8 mouse cellular contexts compared by ENCODE assay signal in the genomic region with DNA sequence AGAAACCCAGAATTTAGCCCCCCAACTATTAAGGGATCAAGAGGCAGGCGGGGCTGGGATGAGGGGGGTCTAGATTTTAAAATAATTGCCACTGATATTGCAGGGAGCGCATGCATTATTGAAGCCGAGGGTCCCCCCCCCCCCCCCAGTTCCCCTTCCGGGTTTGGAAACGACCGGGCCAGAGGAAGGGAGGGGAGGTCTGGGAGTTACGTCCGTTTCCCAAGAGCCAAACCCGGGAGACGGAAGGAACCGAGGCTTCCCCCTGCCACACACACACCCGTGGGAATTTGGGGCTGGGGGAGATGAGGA. TPM values are rescaled to one million over a fixed set of nuclear protein-coding genes. Genes with fewer than 3 reads are reported as not detected.
A peak's percentile ranks its signal among the peaks of the same experiment; 100 is the strongest.
DNase-seq lines count a peak whose midpoint lies in the region; ATAC-seq and TF ChIP-seq lines count a peak whose summit lies in the region.

No protein-coding gene starts in this region.

- H3K27ac ChIP-seq in kidney, postnatal 0 days, result peak overlapping the region; percentile 95
- H3K27ac ChIP-seq in embryonic facial prominence, embryonic 11.5 days (replicated peaks; ENCODE audit: low read depth, low read length), result peak overlapping the region; percentile 84
- peak overlapping the region; percentile 88 for H3K27ac ChIP-seq in intestine, embryonic 14.5 days (ENCODE audit: low read depth)
- H3K27ac ChIP-seq in midbrain, postnatal 0 days (ENCODE audit: low read depth, low read length), result peak overlapping the region; percentile 98

- H3K9ac ChIP-seq in kidney, postnatal 0 days (ENCODE audit: low read depth, low read length), result peak overlapping the region; percentile 82
- H3K9ac ChIP-seq in embryonic facial prominence, embryonic 11.5 days (replicated peaks; ENCODE audit: low read length), result peak overlapping the region; percentile 87
- peak overlapping the region; percentile 82 for H3K9ac ChIP-seq in intestine, embryonic 14.5 days (ENCODE audit: low read length)
- peak overlapping the region; percentile 95 for H3K9ac ChIP-seq in midbrain, postnatal 0 days (replicated peaks; ENCODE audit: low read length, poor library complexity, severe bottlenecking)

- peak overlapping the region; percentile 74 for H3K4me3 ChIP-seq in kidney, postnatal 0 days (replicated peaks; ENCODE audit: low read depth, low read length)
- peak overlapping the region; percentile 84 for H3K4me3 ChIP-seq in embryonic facial prominence, embryonic 11.5 days (ENCODE audit: low read depth, low read length)
- H3K4me3 ChIP-seq in intestine, embryonic 14.5 days (ENCODE audit: low read depth, low read length), result peak overlapping the region; percentile 84
- H3K4me3 ChIP-seq in midbrain, postnatal 0 days (ENCODE audit: low read depth, low read length), result peak overlapping the region; percentile 83

- WGBS in kidney, postnatal 0 days, result 0% methylated on average over 12 of the region's 12 CpGs
- WGBS in embryonic facial prominence, embryonic 11.5 days, result 0% methylated on average over 12 of the region's 12 CpGs
- 0% methylated on average over 10 of the region's 12 CpGs for WGBS in intestine, embryonic 14.5 days
- WGBS in midbrain, postnatal 0 days, result 0% methylated on average over 5 of the region's 12 CpGs

- peak overlapping the region; percentile 98 for H3K4me2 ChIP-seq in kidney, postnatal 0 days (ENCODE audit: low read length)
- H3K4me2 ChIP-seq in embryonic facial prominence, embryonic 11.5 days (ENCODE audit: low read depth, low read length), result peak overlapping the region; percentile 89
- H3K4me2 ChIP-seq in intestine, embryonic 14.5 days (ENCODE audit: low read length), result peak overlapping the region; percentile 83
- peak overlapping the region; percentile 91 for H3K4me2 ChIP-seq in midbrain, postnatal 0 days (ENCODE audit: low read depth, low read length, poor library complexity, severe bottlenecking)

- no peaks in the 10 kb centered on the region for H3K27me3 ChIP-seq in kidney, postnatal 0 days (ENCODE audit: insufficient read depth, low read length)
- no peaks in the 10 kb centered on the region for H3K27me3 ChIP-seq in embryonic facial prominence, embryonic 11.5 days (ENCODE audit: control insufficient read depth, insufficient read depth, low read length)
- H3K27me3 ChIP-seq in intestine, embryonic 14.5 days (replicated peaks; ENCODE audit: control insufficient read depth, insufficient read depth, low read length), result no peaks in the 10 kb centered on the region
- H3K27me3 ChIP-seq in midbrain, postnatal 0 days (ENCODE audit: insufficient read depth, low read length), result no peaks in the 10 kb centered on the region

- H3K9me3 ChIP-seq in kidney, postnatal 0 days (replicated peaks; ENCODE audit: low read length), result no peaks in the 10 kb centered on the region
- H3K9me3 ChIP-seq in embryonic facial prominence, embryonic 11.5 days (replicated peaks; ENCODE audit: control insufficient read depth, low read length), result no peaks in the 10 kb centered on the region
- H3K9me3 ChIP-seq in intestine, embryonic 14.5 days (ENCODE audit: control insufficient read depth, low read length), result no peaks in the 10 kb centered on the region
- H3K9me3 ChIP-seq in midbrain, postnatal 0 days (ENCODE audit: low read length), result no peaks in the 10 kb centered on the region

- H3K4me1 ChIP-seq in kidney, postnatal 0 days (replicated peaks; ENCODE audit: insufficient read depth, low read length), result peaks cover 7% of the 10 kb centered on the region; the same call in 1 of the 2 replicates
- peaks cover 3% of the 10 kb centered on the region; the same call in 1 of the 2 replicates for H3K4me1 ChIP-seq in embryonic facial prominence, embryonic 11.5 days (ENCODE audit: control insufficient read depth, insufficient read depth, low read length)
- H3K4me1 ChIP-seq in intestine, embryonic 14.5 days (replicated peaks; ENCODE audit: control insufficient read depth, insufficient read depth, low read length), result peaks cover 9% of the 10 kb centered on the region; the same call in 1 of the 2 replicates
- H3K4me1 ChIP-seq in midbrain, postnatal 0 days (ENCODE audit: insufficient read depth, low read length), result no peaks in the 10 kb centered on the region; the same call in 1 of the 2 replicates

- peaks cover 20% of the 10 kb centered on the region for H3K36me3 ChIP-seq in kidney, postnatal 0 days (ENCODE audit: insufficient read depth, low read length)
- H3K36me3 ChIP-seq in embryonic facial prominence, embryonic 11.5 days (replicated peaks; ENCODE audit: control insufficient read depth, insufficient read depth, low read depth, low read length), result peaks cover 15% of the 10 kb centered on the region
- H3K36me3 ChIP-seq in intestine, embryonic 14.5 days (ENCODE audit: control insufficient read depth, insufficient read depth, low read length), result peaks cover 25% of the 10 kb centered on the region
- peaks cover 20% of the 10 kb centered on the region for H3K36me3 ChIP-seq in midbrain, postnatal 0 days (ENCODE audit: insufficient read depth, low read length)

- no peak for TF ChIP-seq CTCF in kidney, postnatal 0 days (IDR thresholded peaks at IDR 0.05; ENCODE audit: low read depth)
- no peak for TF ChIP-seq CTCF in midbrain, postnatal 0 days (IDR thresholded peaks at IDR 0.05)

- no peak for DNase-seq in kidney, postnatal 0 days (ENCODE audit: low spot score)
- DNase-seq in kidney, postnatal 10 days, result no peak
- DNase-seq in embryonic facial prominence, embryonic 11.5 days (ENCODE audit: low spot score), result no peak
- no peak for DNase-seq in intestine, embryonic 14.5 days (ENCODE audit: low spot score)
- DNase-seq in midbrain, postnatal 0 days (ENCODE audit: low spot score), result no peak
- DNase-seq in gastrocnemius, adult 18-20 months (ENCODE audit: low spot score), result no peak
- no peak for DNase-seq in right cerebral cortex, postnatal 36 days (ENCODE audit: low spot score in 2 of 2)
- no peak for DNase-seq in ovary, adult 18-20 months (ENCODE audit: low spot score)

- ATAC-seq in kidney, postnatal 0 days (replicated peaks; ENCODE audit: low FRiP score, low read depth), result no peak; the same call in none of the 2 replicates
- no peak for ATAC-seq in embryonic facial prominence, embryonic 11.5 days (replicated peaks; ENCODE audit: insufficient number of reproducible peaks, low FRiP score, low TSS enrichment, low read depth)
- peak; percentile 19 for ATAC-seq in intestine, embryonic 14.5 days (replicated peaks; ENCODE audit: low FRiP score, low TSS enrichment, low read depth)
- ATAC-seq in midbrain, postnatal 0 days (ENCODE audit: low FRiP score), result no peak

RNA-seq across cellular contexts. Expression of a gene that starts 0.3 kb away (rescaled TPM):
- polyA plus RNA-seq in kidney, postnatal 0 days (2015; fragmentation: Nextera tagmentation; extraction: Ambion mirVana), result 0.20 TPM in 1 of 2 replicates, not detected in the other
- polyA plus RNA-seq in embryonic facial prominence, embryonic 11.5 days (2014; fragmentation: Nextera tagmentation; extraction: Ambion mirVana), result 0.63 and 0.95 TPM in 2 replicates
- polyA plus RNA-seq in intestine, embryonic 14.5 days (2014; fragmentation: Nextera tagmentation; extraction: Ambion mirVana), result 0.71 and 0.80 TPM in 2 replicates
- total RNA-seq in midbrain, postnatal 0 days (2014; rRNA removed), result not detected in 2 replicates
- not detected in 2 replicates for polyA plus RNA-seq in midbrain, postnatal 0 days (2015; fragmentation: Nextera tagmentation; extraction: Ambion mirVana)
- total RNA-seq in gastrocnemius, adult 18-20 months (2021), result not detected

RNA-seq across cellular contexts. Expression of a gene that starts 0.5 kb away (rescaled TPM):
- polyA plus RNA-seq in kidney, postnatal 0 days (2015; fragmentation: Nextera tagmentation; extraction: Ambion mirVana), result 463 and 480 TPM in 2 replicates
- 352 and 367 TPM in 2 replicates for polyA plus RNA-seq in embryonic facial prominence, embryonic 11.5 days (2014; fragmentation: Nextera tagmentation; extraction: Ambion mirVana)
- 390 and 430 TPM in 2 replicates for polyA plus RNA-seq in intestine, embryonic 14.5 days (2014; fragmentation: Nextera tagmentation; extraction: Ambion mirVana)
- 1,154 and 1,456 TPM in 2 replicates for total RNA-seq in midbrain, postnatal 0 days (2014; rRNA removed)
- 590 and 632 TPM in 2 replicates for polyA plus RNA-seq in midbrain, postnatal 0 days (2015; fragmentation: Nextera tagmentation; extraction: Ambion mirVana)
- total RNA-seq in gastrocnemius, adult 18-20 months (2021), result 100 to 1,000 TPM; 111 to 134 TPM

RNA-seq across cellular contexts. Expression of a gene that starts 14.4 kb away (rescaled TPM):
- 9.3 and 10.3 TPM in 2 replicates for polyA plus RNA-seq in kidney, postnatal 0 days (2015; fragmentation: Nextera tagmentation; extraction: Ambion mirVana)
- polyA plus RNA-seq in embryonic facial prominence, embryonic 11.5 days (2014; fragmentation: Nextera tagmentation; extraction: Ambion mirVana), result 8.5 and 8.7 TPM in 2 replicates
- polyA plus RNA-seq in intestine, embryonic 14.5 days (2014; fragmentation: Nextera tagmentation; extraction: Ambion mirVana), result 12.1 and 13.5 TPM in 2 replicates
- total RNA-seq in midbrain, postnatal 0 days (2014; rRNA removed), result 23.6 and 30.8 TPM in 2 replicates
- polyA plus RNA-seq in midbrain, postnatal 0 days (2015; fragmentation: Nextera tagmentation; extraction: Ambion mirVana), result 16.3 and 17.8 TPM in 2 replicates
- 10 to 100 TPM; 19.9 to 23.5 TPM for total RNA-seq in gastrocnemius, adult 18-20 months (2021)

RNA-seq across cellular contexts. Expression of a gene that starts 20.6 kb away (rescaled TPM):
- polyA plus RNA-seq in kidney, postnatal 0 days (2015; fragmentation: Nextera tagmentation; extraction: Ambion mirVana), result not detected in 2 replicates
- 6.5 and 9.3 TPM in 2 replicates for polyA plus RNA-seq in embryonic facial prominence, embryonic 11.5 days (2014; fragmentation: Nextera tagmentation; extraction: Ambion mirVana)
- 3.5 and 6.7 TPM in 2 replicates for polyA plus RNA-seq in intestine, embryonic 14.5 days (2014; fragmentation: Nextera tagmentation; extraction: Ambion mirVana)
- 248 and 270 TPM in 2 replicates for total RNA-seq in midbrain, postnatal 0 days (2014; rRNA removed)
- 264 and 287 TPM in 2 replicates for polyA plus RNA-seq in midbrain, postnatal 0 days (2015; fragmentation: Nextera tagmentation; extraction: Ambion mirVana)
- not detected for total RNA-seq in gastrocnemius, adult 18-20 months (2021)

RNA-seq across cellular contexts. Expression of a gene that starts 30.4 kb away (rescaled TPM):
- polyA plus RNA-seq in kidney, postnatal 0 days (2015; fragmentation: Nextera tagmentation; extraction: Ambion mirVana), result 55.1 and 55.6 TPM in 2 replicates
- polyA plus RNA-seq in embryonic facial prominence, embryonic 11.5 days (2014; fragmentation: Nextera tagmentation; extraction: Ambion mirVana), result 54.0 and 55.9 TPM in 2 replicates
- polyA plus RNA-seq in intestine, embryonic 14.5 days (2014; fragmentation: Nextera tagmentation; extraction: Ambion mirVana), result 58.8 and 65.1 TPM in 2 replicates
- total RNA-seq in midbrain, postnatal 0 days (2014; rRNA removed), result 73.2 and 95.3 TPM in 2 replicates
- polyA plus RNA-seq in midbrain, postnatal 0 days (2015; fragmentation: Nextera tagmentation; extraction: Ambion mirVana), result 91.5 and 95.6 TPM in 2 replicates
- 10 to 100 TPM in 1 of 2 experiments, 1 to 10 TPM in 1; 8.9 to 10.8 TPM for total RNA-seq in gastrocnemius, adult 18-20 months (2021)
